Mouse (Mus musculus) CD4-positive, CD25-positive, alpha-beta regulatory T cell, adult 2 months (primary cell): Measurements from ENCODE around the gene Tpra1.

Source experiments
- DNase-seq: peaks from one replicate; pipeline ENCODE4 v3.0.0-alpha.2; 2012; ENCODE audit warnings: low read depth, low spot score

Tpra1 gene

GRCm38 (mm10) chr6:88926870-88927269, 24.8 kb downstream of the Tpra1 start:
- peak; percentile 50 for DNase-seq

DNA sequence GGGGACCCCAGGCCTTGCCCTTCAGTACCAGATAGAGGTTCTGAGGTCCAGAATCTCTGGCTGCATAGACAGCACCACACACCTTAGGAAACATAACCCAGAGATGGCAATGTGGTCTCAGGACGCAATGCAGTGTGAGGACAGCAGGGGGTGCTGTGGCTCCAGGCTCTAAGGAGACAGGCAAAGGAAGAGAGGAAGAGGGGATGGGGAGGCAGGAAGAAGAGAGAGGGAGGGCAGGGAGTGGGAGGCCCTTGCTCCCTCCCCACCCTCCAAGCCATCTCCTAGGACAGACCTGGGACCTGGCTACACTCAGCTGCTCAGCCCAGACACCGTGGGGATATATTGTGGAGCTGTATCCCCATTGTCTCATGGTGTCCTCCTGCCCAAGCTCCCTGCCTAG, 25.5 kb downstream of the Tpra1 start:
- DNase-seq: peak; percentile 85

DNA sequence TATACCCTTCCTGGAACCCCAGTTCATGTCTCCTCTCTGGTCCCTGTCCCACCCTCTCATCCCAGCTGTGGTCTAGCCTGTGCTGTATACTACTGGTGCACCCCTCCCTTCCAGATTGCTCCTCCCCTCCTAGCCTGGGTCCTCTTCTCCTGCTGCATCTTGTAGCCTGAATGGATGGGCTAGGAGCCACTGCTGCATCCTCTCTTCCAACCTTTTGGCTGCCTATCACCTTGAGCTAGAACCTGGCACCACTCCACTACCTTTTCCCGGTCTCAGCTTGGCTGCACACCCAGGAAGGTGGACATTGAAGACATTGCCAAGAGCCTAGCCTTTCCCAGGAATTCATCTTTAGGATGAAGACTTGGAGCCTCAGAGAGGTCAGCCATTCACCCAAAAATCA, 26.0 kb downstream of the Tpra1 start:
- DNase-seq: no peak

DNA sequence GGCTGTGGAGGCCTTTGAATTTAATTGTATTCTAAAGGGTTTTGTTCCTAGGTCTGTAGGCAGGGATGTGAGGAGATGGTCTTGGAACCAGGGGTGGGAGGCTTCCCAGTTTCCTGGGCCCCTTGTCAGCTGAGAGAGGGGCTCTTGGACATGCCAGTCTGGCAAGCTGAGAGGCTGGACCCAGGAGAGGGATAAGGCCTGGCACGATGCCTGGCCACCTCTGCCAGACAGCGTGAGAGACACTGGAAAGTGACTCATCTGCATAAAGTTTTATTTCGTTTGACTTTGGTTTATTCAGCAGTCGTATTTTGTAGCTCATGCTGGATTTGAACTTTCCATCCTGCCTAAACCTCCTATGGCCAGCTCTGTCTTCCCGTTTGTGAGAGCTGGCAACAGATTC, 26.5 kb downstream of the Tpra1 start:
- no peak for DNase-seq

DNA sequence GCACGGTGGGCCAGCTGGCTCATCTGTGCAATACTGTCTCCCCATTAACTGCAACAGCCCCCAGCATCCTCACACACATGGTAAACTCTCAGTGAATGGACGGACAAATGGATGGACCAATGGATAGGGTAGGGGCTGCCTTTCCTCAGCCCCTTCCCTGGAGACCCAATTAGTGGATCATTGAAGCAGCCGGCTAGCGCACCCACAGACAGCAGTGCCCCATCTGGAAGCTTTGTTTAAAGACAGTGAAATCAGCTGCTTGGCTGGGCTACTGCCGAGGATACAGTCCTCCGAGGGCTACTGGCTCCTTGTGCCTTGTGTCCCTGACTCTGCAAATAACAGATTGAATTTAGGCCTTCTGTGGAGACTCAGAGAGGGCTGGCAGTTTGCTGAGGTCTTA, 27.4 kb downstream of the Tpra1 start:
- DNase-seq: no peak

- DNase-seq: no peak
Observed at GRCm38 (mm10) chr6:88930049-88930448, 28.0 kb downstream of the Tpra1 start.

DNA sequence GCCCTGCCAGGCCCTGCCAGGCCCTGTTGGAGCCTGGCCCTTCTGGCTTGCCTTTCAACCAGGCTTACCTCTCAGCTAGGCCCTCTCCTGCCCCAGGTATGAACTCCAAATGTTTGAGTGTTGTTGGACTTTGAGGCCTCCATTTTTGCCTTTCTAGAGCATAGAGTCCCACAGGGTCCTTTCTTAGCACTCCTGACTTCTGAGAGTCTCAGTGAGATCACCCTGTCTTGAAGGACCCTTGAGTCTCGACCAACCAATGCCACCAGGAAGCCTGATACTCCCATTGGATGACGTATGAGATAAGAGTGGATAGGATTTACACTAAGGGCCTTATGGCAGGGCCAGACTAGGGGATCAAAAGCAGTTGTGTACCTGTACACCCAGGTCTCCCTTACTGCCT, 29.4 kb downstream of the Tpra1 start:
- no peak for DNase-seq

DNA sequence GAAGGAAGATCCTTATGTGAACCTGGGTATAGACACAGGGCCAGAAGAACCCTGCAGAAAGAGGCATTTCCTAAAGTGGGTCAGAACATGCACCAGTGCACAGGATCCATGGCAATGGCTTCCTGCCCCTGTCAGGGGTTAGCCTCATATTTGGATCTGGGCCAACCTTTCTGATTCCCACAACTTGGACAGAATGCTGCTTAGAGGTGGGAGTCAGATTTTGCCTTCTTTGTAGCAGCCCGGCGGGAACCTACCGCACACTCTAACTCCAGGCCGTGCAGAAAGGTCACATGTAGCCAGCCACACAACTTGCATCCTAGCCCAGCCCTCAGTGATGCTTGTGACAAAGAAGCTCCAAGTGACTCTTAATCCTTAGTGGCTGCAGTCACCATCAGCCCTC, 32.1 kb downstream of the Tpra1 start:
- no peak for DNase-seq

DNA sequence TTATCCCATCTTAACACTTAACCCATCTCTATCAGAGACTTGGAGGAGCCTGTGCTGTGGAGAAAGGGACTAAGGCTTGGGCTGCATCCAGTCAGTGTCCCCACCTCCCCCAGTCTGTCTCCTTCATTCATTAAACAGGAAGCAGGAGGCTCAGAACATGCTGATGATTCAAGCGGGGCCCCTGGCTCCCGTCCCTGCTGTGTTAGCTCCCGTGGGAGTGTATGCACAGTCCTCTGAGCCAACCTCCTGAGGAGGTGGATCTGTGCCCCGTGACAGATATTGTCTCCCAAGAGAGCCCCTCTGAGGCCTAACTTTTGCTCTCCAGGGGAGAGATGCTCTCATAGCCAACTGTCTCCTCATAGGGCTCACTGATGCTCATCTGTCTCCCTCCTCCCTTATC, 32.8 kb downstream of the Tpra1 start:
- DNase-seq: no peak

GRCm38 (mm10) chr6:88935735-88936276, 33.8 kb downstream of the Tpra1 start:
- DNase-seq: peak; percentile 76

DNA sequence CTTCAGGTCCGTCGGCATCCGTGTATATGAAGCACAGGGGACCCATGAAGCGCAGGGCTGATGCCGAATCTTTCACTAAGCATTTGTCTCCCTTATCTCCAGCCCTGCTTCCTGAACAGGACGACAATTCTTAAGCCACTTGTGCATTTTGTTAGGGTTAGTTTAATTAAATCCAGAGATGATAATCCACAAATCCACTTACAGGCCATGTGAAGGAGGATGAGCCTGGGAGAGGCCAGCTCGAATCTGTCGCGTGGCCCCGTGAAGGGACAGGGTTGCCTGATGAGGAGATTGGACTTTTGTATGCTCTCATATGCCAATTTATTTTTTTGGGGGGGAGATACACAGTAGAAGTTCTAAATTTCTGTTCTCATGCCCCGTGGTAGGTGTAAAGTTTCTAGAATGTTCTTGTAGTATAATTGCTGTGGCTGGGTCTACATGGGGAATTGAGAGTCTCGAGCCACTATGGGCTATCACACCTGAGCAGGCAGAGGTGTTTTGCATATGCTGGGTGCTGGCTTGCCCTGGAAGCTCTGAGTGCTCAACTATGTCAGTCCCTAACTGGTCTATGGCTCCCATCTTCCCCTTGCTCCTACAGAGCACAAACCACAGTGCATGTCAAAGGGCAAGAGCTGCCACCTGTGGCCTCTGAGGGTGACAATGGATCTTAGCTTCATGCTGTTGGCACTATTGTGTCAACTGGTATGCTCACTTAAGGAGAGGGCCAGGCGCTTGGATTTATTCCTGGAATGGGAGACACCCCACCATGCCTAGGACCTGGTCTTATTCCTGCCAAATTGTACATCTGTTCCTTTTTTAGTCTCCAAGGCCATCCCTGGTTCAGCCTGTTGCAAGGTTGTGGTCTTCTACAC, 34.5 kb downstream of the Tpra1 start:
- DNase-seq: no peak

- no peak for DNase-seq
Observed at GRCm38 (mm10) chr6:88937214-88937549, 35.1 kb downstream of the Tpra1 start.

GRCm38 (mm10) chr6:88937971-88938663, 36.1 kb downstream of the Tpra1 start:
- DNase-seq: peak; percentile 31

GRCm38 (mm10) chr6:88938664-88939055, 36.6 kb downstream of the Tpra1 start:
- no peak for DNase-seq

- DNase-seq: peak; percentile 59
Observed at GRCm38 (mm10) chr6:88939281-88940089, 37.4 kb downstream of the Tpra1 start.

- no peak for DNase-seq
Observed at GRCm38 (mm10) chr6:88940090-88940916, 38.3 kb downstream of the Tpra1 start.

DNA sequence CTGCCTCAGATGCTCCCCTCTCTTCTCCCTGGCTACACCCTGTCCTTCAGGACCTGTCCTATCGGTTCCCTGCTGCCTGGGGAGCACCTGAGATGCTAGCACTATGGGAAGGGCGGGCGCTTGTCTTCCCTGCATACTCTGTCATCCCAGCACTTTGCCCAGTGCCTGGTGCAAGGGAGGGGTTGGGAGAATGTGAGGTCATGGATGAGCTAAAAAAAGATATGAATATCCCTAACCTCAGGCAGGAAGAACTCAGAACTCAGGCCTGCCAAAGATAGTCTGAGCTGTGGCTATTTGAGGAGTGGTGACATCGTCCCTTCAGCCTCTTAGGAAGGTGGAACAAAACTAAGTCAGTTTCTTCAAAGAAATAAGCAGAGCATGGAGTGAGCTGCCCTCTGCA, 39.6 kb downstream of the Tpra1 start:
- DNase-seq: no peak

GRCm38 (mm10) chr6:88942595-88942994, 40.5 kb downstream of the Tpra1 start:
- DNase-seq: no peak

DNA sequence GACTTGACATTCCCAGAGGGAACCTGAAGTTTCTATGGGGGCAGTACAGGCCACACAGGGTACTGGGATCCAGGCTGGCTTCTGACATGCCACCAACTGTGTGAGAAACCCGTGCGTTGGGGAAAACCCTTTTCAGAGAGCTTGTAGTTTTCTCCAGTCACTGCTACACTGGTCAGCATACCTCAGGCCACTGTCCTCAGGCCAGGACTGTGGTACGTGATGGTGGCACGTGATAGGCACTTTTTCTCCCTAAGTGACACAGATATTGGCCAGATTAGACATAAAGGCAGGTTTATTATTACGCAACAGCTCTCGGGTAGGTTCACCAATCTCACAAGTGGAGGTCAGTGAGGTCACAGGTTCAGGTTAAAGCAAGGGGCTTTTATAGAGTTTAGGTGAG, 41.6 kb downstream of the Tpra1 start:
- no peak for DNase-seq

DNA sequence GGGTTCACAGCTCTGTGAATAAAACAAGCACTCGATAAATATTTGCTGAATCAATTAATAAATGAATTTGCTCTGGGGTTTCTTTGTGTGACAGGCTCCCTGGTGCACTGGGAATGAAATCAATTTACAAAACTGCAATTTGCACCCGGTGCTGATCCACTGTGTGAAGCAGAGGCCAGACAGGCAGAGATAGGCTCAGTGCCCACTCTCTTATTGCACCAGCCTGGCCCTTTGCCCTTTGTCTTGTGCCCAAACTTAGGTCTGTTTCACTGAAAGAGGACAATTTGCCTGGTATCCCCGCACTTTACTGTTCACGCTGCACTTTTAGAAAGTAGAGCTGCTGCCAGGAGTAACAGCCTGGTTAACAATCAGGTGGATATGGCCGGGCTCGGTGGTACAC, 44.4 kb downstream of the Tpra1 start:
- DNase-seq: no peak

GRCm38 (mm10) chr6:88947771-88948170, 45.7 kb downstream of the Tpra1 start:
- no peak for DNase-seq
